Mouse (Mus musculus) liver, embryonic 16.5 days (tissue): ENCODE results near the gene Armc9. TPM values are rescaled to one million over a fixed set of nuclear protein-coding genes. Genes with fewer than 3 reads are reported as not detected.
A peak's percentile ranks its signal among the peaks of the same experiment; 100 is the strongest.

ENCODE experiments used
- ATAC-seq: fragments of 200-750 bp; cut with Nextera tagmentation; 2 replicates; pipeline ENCODE4 v1.8.0; 2017; ENCODE audit warnings: low read depth, mild to moderate bottlenecking, moderate number of reproducible peaks, moderate library complexity
- H3K27ac ChIP-seq: fragments of 300-500 bp; sonication (generic); 2 replicates; pipeline ENCODE4 v1.5.1; 2014; ENCODE audit warnings: mild to moderate bottlenecking, low read length
- H3K27me3 ChIP-seq: fragments of 300-500 bp; sonication (generic); 2 replicates; pipeline ENCODE4 v1.6.1; 2014; ENCODE audit warnings: low read depth, low read length, mixed read lengths; ENCODE audit not compliant: control insufficient read depth, insufficient read depth
- H3K36me3 ChIP-seq: fragments of 300-500 bp; sonication (generic); 2 replicates; pipeline ENCODE4 v1.6.1; 2014; ENCODE audit warnings: mild to moderate bottlenecking; ENCODE audit not compliant: control insufficient read depth, insufficient read depth
- H3K4me1 ChIP-seq: fragments of 300-500 bp; sonication (generic); 2 replicates; pipeline ENCODE4 v1.6.1; 2014; ENCODE audit warnings: low read depth, low read length, mixed read lengths; ENCODE audit not compliant: control insufficient read depth
- H3K4me2 ChIP-seq: fragments of 300-500 bp; sonication (generic); 2 replicates; pipeline ENCODE4 v1.6.1; 2014; ENCODE audit warnings: low read depth, low read length, mixed read lengths
- H3K4me3 ChIP-seq: fragments of 300-500 bp; sonication (generic); 2 replicates; pipeline ENCODE4 v1.5.1; 2014; ENCODE audit warnings: low read depth, mild to moderate bottlenecking, low read length
- H3K9ac ChIP-seq: fragments of 300-500 bp; sonication (generic); 2 replicates; pipeline ENCODE4 v1.6.1; 2014; ENCODE audit warnings: low read depth, low read length
- H3K9me3 ChIP-seq: fragments of 300-500 bp; sonication (generic); replicated peaks from 2 replicates; pipeline ENCODE4 v1.6.1; 2016; ENCODE audit warnings: low read length; ENCODE audit not compliant: control insufficient read depth
- WGBS: fragments of 180-500 bp; shearing (Covaris S2); extraction: QIAGEN DNeasy Blood & Tissue Kit; methylation state at CpG from one replicate; pipeline ENCODE4 v1.1.7; 2014; ENCODE audit not compliant: insufficient replicate concordance; 5-methylcytosine and 5-hydroxymethylcytosine counted together
- polyA plus RNA-seq: library from polyadenylated mRNA; unstranded; fragments of >200 nt; fragmentation: Nextera tagmentation; extraction: Ambion mirVana; gene quantifications from 2 replicates; pipeline ENCODE4 v1.2.1, GENCODE M21; 2015

The Armc9 gene
- polyA plus RNA-seq, 1 experiment from 2014 or later, result 8.4 TPM

DNA sequence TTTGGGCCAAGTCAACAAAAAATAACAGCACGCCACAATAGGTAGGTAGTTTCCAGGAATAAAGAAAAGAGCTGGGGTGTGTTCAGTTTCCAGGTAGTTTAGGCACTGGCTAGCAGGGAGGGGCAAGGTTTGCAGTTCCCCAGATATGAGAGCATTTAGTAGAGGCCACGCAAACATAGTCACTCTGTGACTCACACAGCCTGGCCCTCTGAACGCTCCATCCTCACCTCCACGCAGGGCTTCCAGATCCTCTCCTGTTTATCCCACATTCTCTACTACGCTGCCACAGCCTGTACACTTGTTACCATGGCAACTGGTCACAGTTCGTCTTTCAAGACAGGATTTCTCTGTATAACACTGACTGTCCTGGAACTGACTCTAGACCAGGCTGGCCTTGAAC is 70.6 kb downstream of the Armc9 start:
- Histone ChIP-seq H3K36me3 (no peaks in the 10 kb centered on the region), H3K4me2 (no peak overlapping the region), H3K4me1 (peaks cover 17% of the 10 kb centered on the region), H3K27me3 (no peaks in the 10 kb centered on the region), H3K9me3 (no peaks in the 10 kb centered on the region), H3K9ac (no peak overlapping the region), H3K4me3 (no peak overlapping the region), H3K27ac (no peak overlapping the region)
- WGBS, result 58% methylated on average over 6 of the region's 6 CpGs
- ATAC-seq, result no peak

DNA sequence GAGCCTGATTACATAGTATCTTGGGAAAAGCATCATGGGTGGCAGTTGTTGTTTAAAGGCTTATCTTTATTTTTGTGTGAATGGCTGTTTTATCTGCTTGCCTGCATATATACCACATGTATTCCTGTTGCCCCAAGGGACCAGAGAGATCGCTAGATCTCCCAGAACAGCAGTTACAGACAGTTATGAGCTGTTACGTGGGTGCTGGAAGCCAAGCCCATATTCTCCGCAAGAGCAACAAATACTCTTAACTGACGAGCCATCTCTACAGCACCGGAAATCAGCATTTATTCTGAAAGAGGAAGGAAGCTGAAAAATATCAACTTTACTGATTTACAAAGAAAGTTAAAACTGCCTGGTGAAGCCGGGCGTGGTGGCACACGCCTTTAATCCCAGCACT is 74.1 kb downstream of the Armc9 start:
- Histone ChIP-seq H3K9me3 (no peaks in the 10 kb centered on the region), H3K27me3 (no peaks in the 10 kb centered on the region), H3K4me1 (peaks cover 17% of the 10 kb centered on the region), H3K36me3 (no peaks in the 10 kb centered on the region), H3K4me2 (no peak overlapping the region), H3K9ac (no peak overlapping the region), H3K4me3 (no peak overlapping the region), H3K27ac (peak overlapping the region; percentile 65)
- WGBS, result 16% methylated on average over 8 of the region's 8 CpGs
- ATAC-seq, result peak; percentile 79

DNA sequence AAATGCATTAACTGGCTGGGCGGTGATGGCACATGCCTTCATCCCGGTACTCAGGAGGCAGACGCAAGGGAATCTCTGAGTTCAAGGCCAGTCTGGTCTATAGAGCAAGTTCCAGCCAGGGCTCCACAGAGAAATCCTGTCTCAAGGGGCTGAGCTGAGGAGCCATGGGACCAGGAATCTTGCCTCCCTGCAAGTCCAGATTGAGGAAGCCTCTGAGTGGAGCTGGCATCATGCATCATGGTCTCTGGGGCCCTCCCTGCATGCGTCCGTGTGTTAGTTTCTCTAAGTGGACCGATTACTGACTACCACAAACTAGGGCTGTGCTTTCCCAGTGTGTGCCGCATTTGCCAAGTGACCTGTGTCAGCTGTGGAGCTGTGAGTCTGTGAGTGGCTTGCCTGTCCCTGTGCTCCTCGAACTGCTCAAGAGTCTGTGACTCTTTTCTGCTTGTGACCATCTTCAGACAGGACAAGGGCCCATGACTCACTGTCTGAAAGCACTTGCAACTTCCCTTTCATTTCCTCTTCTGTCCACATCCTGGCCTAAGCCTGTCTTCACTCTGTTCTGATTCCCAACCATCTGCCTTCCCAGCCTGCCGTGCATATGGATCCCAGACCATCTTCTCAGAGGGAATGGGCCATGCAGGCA is 74.7 kb downstream of the Armc9 start:
- peak overlapping the region; percentile 65 for H3K27ac ChIP-seq
- H3K4me3 ChIP-seq, result no peak overlapping the region
- WGBS, result 67% methylated on average over 9 of the region's 9 CpGs
- H3K27me3 ChIP-seq, result no peaks in the 10 kb centered on the region
- no peaks in the 10 kb centered on the region for H3K9me3 ChIP-seq
- peaks cover 17% of the 10 kb centered on the region for H3K4me1 ChIP-seq
- no peak overlapping the region for H3K4me2 ChIP-seq
- ATAC-seq, result no peak
- no peaks in the 10 kb centered on the region for H3K36me3 ChIP-seq
- H3K9ac ChIP-seq, result no peak overlapping the region

DNA sequence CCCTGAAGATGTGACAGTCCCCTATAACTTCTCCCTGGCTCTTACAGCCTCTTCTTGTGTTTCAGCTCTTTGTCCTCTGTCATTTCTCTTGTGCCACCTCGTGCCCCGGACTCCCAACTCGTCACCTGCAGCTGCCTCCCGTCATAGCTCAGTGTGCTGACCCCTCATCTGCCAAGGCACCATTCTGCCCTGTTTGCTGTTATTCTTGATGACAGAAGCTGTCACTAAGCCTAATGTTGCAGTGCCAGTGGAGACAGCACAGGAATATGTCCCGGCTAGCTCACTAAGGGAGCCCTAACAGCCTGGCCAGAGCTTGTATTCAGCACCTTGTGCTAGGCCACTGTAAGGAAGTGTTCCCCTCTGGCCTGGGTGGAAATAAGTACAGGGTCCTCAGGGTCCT is 78.1 kb downstream of the Armc9 start:
- H3K9ac ChIP-seq, result no peak overlapping the region
- 76% methylated on average over 5 of the region's 5 CpGs for WGBS
- H3K4me1 ChIP-seq, result peaks cover 17% of the 10 kb centered on the region
- no peak overlapping the region for H3K4me2 ChIP-seq
- ATAC-seq, result no peak
- no peak overlapping the region for H3K27ac ChIP-seq
- H3K36me3 ChIP-seq, result no peaks in the 10 kb centered on the region
- H3K9me3 ChIP-seq, result no peaks in the 10 kb centered on the region
- H3K27me3 ChIP-seq, result no peaks in the 10 kb centered on the region
- no peak overlapping the region for H3K4me3 ChIP-seq

DNA sequence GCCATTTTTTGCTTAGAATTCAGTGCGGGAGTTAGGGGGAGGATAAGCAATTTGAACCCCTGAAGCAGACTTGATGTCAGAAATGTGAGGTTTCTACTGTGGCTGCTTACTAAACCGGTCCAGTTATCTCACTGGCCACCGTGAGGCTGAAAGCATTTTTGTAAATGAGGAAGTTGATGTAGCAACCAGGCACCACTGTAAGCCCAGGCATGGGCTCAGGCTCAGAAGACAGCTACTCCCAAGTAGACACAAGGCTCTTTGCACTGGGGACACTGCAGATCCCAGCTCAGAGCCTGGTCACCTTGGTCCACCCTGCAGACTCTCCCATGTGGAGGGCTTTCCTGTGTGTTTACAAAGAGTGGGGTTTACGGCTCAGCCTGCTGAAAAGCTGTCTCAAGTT is 79.2 kb downstream of the Armc9 start:
- 25% methylated on average over 4 of the region's 4 CpGs for WGBS
- Histone ChIP-seq H3K36me3 (no peaks in the 10 kb centered on the region), H3K9ac (no peak overlapping the region), H3K4me3 (no peak overlapping the region), H3K4me2 (no peak overlapping the region), H3K4me1 (peaks cover 8% of the 10 kb centered on the region), H3K9me3 (no peaks in the 10 kb centered on the region), H3K27me3 (no peaks in the 10 kb centered on the region), H3K27ac (no peak overlapping the region)
- ATAC-seq, result no peak

DNA sequence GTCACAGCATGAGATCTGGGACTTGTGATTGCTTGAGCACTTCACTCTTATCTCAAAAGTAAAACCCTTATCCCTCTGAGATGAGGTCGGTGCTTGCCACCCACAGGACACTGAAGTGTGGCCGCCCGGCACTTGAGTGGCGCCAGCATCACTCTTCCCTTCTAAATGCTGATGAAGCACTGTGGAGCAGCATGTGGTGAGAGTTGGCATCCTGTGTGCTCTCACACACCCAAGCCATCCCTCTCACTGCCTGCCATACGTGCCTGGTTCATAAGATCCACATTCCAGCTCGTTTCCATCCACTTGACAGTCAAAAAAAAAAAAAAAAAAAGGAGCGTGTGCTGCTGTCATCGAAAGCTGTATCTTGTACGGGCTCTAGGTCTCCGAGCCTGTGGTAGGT is 80.5 kb downstream of the Armc9 start:
- Histone ChIP-seq H3K4me2 (no peak overlapping the region), H3K36me3 (no peaks in the 10 kb centered on the region), H3K27ac (no peak overlapping the region), H3K4me1 (no peaks in the 10 kb centered on the region; the same call in 1 of the 2 replicates), H3K9me3 (no peaks in the 10 kb centered on the region), H3K4me3 (no peak overlapping the region), H3K27me3 (no peaks in the 10 kb centered on the region), H3K9ac (no peak overlapping the region)
- WGBS, result 59% methylated on average over 9 of the region's 10 CpGs
- no peak for ATAC-seq

DNA sequence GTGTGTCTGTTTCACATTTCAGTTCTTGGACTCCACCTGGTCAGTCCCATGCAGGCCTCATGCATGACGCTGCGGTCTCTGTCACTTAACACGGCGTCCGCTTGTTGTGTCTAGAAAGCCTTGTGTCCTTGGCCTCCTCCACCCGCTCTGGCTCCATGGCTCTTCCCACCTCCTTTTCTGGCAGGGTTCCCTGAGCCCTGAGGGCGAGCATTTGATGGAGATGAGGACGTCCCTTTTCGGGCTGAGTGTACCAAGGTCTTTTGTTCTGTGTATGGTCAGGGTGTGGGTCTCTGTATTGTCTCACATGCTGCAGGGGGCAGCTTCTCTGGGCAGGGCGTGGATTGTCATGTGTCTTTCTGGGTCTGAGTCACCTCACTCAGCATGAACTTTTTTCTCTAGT is 81.9 kb downstream of the Armc9 start:
- Histone ChIP-seq H3K4me3 (no peak overlapping the region), H3K4me1 (peaks cover 2% of the 10 kb centered on the region), H3K27me3 (no peaks in the 10 kb centered on the region), H3K36me3 (no peaks in the 10 kb centered on the region), H3K9me3 (no peaks in the 10 kb centered on the region), H3K27ac (no peak overlapping the region), H3K4me2 (no peak overlapping the region), H3K9ac (no peak overlapping the region)
- no peak for ATAC-seq
- 84% methylated on average over 10 of the region's 10 CpGs for WGBS

DNA sequence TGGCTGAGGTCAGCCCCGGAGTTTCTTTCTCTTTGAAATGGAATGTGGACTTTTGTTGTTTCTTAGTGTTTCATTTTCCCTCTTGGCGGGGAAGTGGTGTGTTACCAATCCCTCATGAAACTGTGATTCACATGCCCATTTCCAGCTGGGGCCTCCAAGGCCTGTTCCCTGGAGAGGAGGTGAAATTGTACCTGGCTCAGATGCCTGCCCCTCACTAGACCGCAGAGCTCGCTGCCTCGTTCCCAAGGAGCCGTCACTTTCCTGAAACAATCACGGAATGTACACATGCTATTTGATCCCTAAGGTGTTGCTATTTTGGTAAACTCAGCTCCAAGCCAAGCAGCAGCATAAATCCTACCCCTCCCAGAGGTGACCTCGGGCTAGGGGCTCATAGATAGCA is 84.4 kb downstream of the Armc9 start:
- Histone ChIP-seq H3K36me3 (no peaks in the 10 kb centered on the region), H3K4me3 (no peak overlapping the region), H3K9me3 (no peaks in the 10 kb centered on the region), H3K27ac (no peak overlapping the region), H3K4me2 (no peak overlapping the region), H3K4me1 (peaks cover 11% of the 10 kb centered on the region), H3K27me3 (no peaks in the 10 kb centered on the region), H3K9ac (no peak overlapping the region)
- WGBS, result 72% methylated on average over 8 of the region's 8 CpGs
- no peak for ATAC-seq

DNA sequence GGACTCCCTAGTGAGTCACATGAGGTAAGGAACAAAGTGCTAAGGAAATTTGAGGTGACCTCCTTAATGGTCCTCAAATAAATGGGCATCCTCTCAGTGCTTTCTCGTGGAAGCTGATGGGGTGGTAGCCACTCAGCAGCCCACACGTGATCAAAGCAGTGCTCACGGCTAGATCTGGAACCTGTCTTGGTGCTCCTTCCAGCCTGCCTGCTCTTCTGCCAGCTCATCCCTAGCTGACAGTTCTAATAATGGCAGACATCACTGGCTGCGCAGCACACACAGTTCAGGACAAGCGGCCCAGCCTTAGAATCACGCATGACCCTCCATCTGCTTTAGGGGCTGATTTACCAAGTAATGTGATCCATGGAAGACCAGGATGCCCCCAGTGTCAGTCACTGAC is 85.3 kb downstream of the Armc9 start:
- H3K4me2 ChIP-seq, result no peak overlapping the region
- peaks cover 18% of the 10 kb centered on the region for H3K4me1 ChIP-seq
- H3K9me3 ChIP-seq, result no peaks in the 10 kb centered on the region
- no peak overlapping the region for H3K27ac ChIP-seq
- ATAC-seq, result no peak
- H3K36me3 ChIP-seq, result no peaks in the 10 kb centered on the region
- 85% methylated on average over 6 of the region's 6 CpGs for WGBS
- H3K9ac ChIP-seq, result no peak overlapping the region
- H3K27me3 ChIP-seq, result no peaks in the 10 kb centered on the region
- H3K4me3 ChIP-seq, result no peak overlapping the region
